Mouse (Mus musculus) lung, postnatal 0 days (tissue): Measurements from ENCODE around the gene Bcl9. TPM values are rescaled to one million over a fixed set of nuclear protein-coding genes. Genes with fewer than 3 reads are reported as not detected.

Source experiments
- ATAC-seq: fragments of 200-750 bp; cut with Nextera tagmentation; 2 replicates; pipeline ENCODE4 v1.8.0; 2017; ENCODE audit warnings: moderate library complexity
- DNase-seq: peaks from one replicate; pipeline ENCODE4 v3.0.0-alpha.2; 2016; ENCODE audit warnings: low spot score
- H3K27ac ChIP-seq: fragments of 300-500 bp; sonication (generic); 2 replicates; pipeline ENCODE4 v1.5.1; 2014; ENCODE audit warnings: antibody characterized with exemption, mild to moderate bottlenecking, low read length, mixed read lengths
- H3K27me3 ChIP-seq: fragments of 300-500 bp; sonication (generic); replicated peaks from 2 replicates; pipeline ENCODE4 v1.6.1; 2014; ENCODE audit warnings: low read length, mixed read lengths; ENCODE audit not compliant: insufficient read depth
- H3K36me3 ChIP-seq: fragments of 300-500 bp; sonication (generic); 2 replicates; pipeline ENCODE4 v1.6.1; 2014; ENCODE audit warnings: low read length, mixed read lengths; ENCODE audit not compliant: insufficient read depth
- H3K4me1 ChIP-seq: fragments of 300-500 bp; sonication (generic); 2 replicates; pipeline ENCODE4 v1.6.1; 2014; ENCODE audit warnings: antibody characterized with exemption, low read depth, low read length, mixed read lengths; ENCODE audit not compliant: insufficient read depth
- H3K4me2 ChIP-seq: fragments of 300-500 bp; sonication (generic); replicated peaks from 2 replicates; pipeline ENCODE4 v1.6.1; 2014; ENCODE audit warnings: low read depth, mild to moderate bottlenecking, low read length, moderate library complexity, mixed read lengths
- H3K4me3 ChIP-seq: fragments of 300-500 bp; sonication (generic); 2 replicates; pipeline ENCODE4 v1.5.1; 2014; ENCODE audit warnings: low read depth, low read length
- H3K9ac ChIP-seq: fragments of 300-500 bp; sonication (generic); replicated peaks from 2 replicates; pipeline ENCODE4 v1.6.1; 2014; ENCODE audit warnings: low read depth, mild to moderate bottlenecking
- H3K9me3 ChIP-seq: fragments of 300-500 bp; sonication (generic); 2 replicates; pipeline ENCODE4 v1.6.1; 2016; ENCODE audit warnings: low read length, mixed read lengths
- CTCF ChIP-seq: IDR thresholded peaks from 2 replicates; pipeline ENCODE4 v1.5.1; 2016; ENCODE audit warnings: antibody characterized with exemption, mild to moderate bottlenecking
- EP300 ChIP-seq: IDR thresholded peaks from 2 replicates; pipeline ENCODE4 v1.6.1; 2016; ENCODE audit warnings: antibody characterized with exemption, mild to moderate bottlenecking, control low read depth
- WGBS: fragments of 180-500 bp; shearing (Covaris S2); extraction: QIAGEN DNeasy Blood & Tissue Kit; methylation state at CpG from one replicate; pipeline ENCODE4 v1.1.7; 2014; 5-methylcytosine and 5-hydroxymethylcytosine counted together
- polyA plus RNA-seq: library from polyadenylated mRNA; unstranded; fragments of >200 nt; fragmentation: Nextera tagmentation; extraction: Ambion mirVana; gene quantifications from 2 replicates; pipeline ENCODE4 v1.2.1, GENCODE M21; 2015

Gene Bcl9
- polyA plus RNA-seq, 1 experiment from 2014 or later: 27.1 TPM

GRCm38 (mm10) chr3:97203880-97204279, 93.8 kb downstream of the Bcl9 start:
- Histone ChIP-seq H3K9ac (no peak overlapping the region), H3K4me1 (no peaks in the 10 kb centered on the region), H3K27ac (no peak overlapping the region), H3K4me2 (no peak overlapping the region), H3K36me3 (0 out of 2 replicates have a peak, but pooled peaks cover 14% of the 10 kb centered on the region), H3K27me3 (no peaks in the 10 kb centered on the region), H3K4me3 (no peak overlapping the region), H3K9me3 (no peaks in the 10 kb centered on the region)
- TF ChIP-seq EP300 (no peak), CTCF (no peak)
- DNase-seq (no peak), ATAC-seq (peak; percentile 10; the same call in 1 of the 2 replicates)
- WGBS: 51% methylated on average over 14 of the region's 14 CpGs

- Histone ChIP-seq H3K36me3 (0 out of 2 replicates have a peak, but pooled peaks cover 9% of the 10 kb centered on the region), H3K9ac (no peak overlapping the region), H3K4me1 (no peaks in the 10 kb centered on the region), H3K9me3 (no peaks in the 10 kb centered on the region), H3K27me3 (no peaks in the 10 kb centered on the region), H3K27ac (no peak overlapping the region), H3K4me2 (no peak overlapping the region), H3K4me3 (no peak overlapping the region)
- 33% methylated on average over 5 of the region's 5 CpGs for WGBS
- TF ChIP-seq CTCF (peak; percentile 95), EP300 (no peak)
- peak; percentile 44 for ATAC-seq
- DNase-seq: peak; percentile 76
Measured at GRCm38 (mm10) chr3:97201943-97202342, 95.8 kb downstream of the Bcl9 start.

- no peak overlapping the region for H3K27ac ChIP-seq
- TF ChIP-seq CTCF: no peak
- TF ChIP-seq EP300: no peak
- H3K9me3 ChIP-seq: no peaks in the 10 kb centered on the region
- H3K36me3 ChIP-seq: no peaks in the 10 kb centered on the region
- H3K4me1 ChIP-seq: no peaks in the 10 kb centered on the region
- no peak for ATAC-seq
- no peak overlapping the region for H3K9ac ChIP-seq
- H3K4me2 ChIP-seq: no peak overlapping the region
- no peak for DNase-seq
- 37% methylated on average over 4 of the region's 4 CpGs for WGBS
- no peak overlapping the region for H3K4me3 ChIP-seq
- H3K27me3 ChIP-seq: no peaks in the 10 kb centered on the region
Measured at GRCm38 (mm10) chr3:97199261-97199660, 98.5 kb downstream of the Bcl9 start.

- Histone ChIP-seq H3K4me2 (no peak overlapping the region), H3K27ac (no peak overlapping the region), H3K36me3 (no peaks in the 10 kb centered on the region), H3K9ac (no peak overlapping the region), H3K9me3 (no peaks in the 10 kb centered on the region), H3K27me3 (no peaks in the 10 kb centered on the region), H3K4me3 (no peak overlapping the region), H3K4me1 (no peaks in the 10 kb centered on the region)
- DNase-seq (no peak), ATAC-seq (no peak)
- 82% methylated on average over 8 of the region's 8 CpGs for WGBS
- TF ChIP-seq CTCF: no peak
Measured at GRCm38 (mm10) chr3:97196571-97196970, 101.1 kb downstream of the Bcl9 start.

GRCm38 (mm10) chr3:97185098-97185860, 112.4 kb downstream of the Bcl9 start:
- H3K9me3 ChIP-seq: no peaks in the 10 kb centered on the region
- 37% methylated on average over 10 of the region's 10 CpGs for WGBS
- H3K36me3 ChIP-seq: no peaks in the 10 kb centered on the region
- TF ChIP-seq EP300 (no peak), CTCF (peak; percentile 95)
- H3K4me3 ChIP-seq: no peak overlapping the region
- no peak overlapping the region for H3K9ac ChIP-seq
- H3K4me2 ChIP-seq: no peak overlapping the region
- H3K4me1 ChIP-seq: no peaks in the 10 kb centered on the region
- no peak overlapping the region for H3K27ac ChIP-seq
- peak; percentile 50; the same call in 1 of the 2 replicates for ATAC-seq
- H3K27me3 ChIP-seq: no peaks in the 10 kb centered on the region
- peak; percentile 88 for DNase-seq

GRCm38 (mm10) chr3:97183810-97184209, 113.9 kb downstream of the Bcl9 start:
- 38% methylated on average over 3 of the region's 3 CpGs for WGBS
- TF ChIP-seq CTCF (peak; percentile 66), EP300 (no peak)
- DNase-seq (peak; percentile 42), ATAC-seq (no peak)
- H3K4me1 ChIP-seq: no peaks in the 10 kb centered on the region
- no peak overlapping the region for H3K9ac ChIP-seq
- no peak overlapping the region for H3K4me2 ChIP-seq
- no peaks in the 10 kb centered on the region for H3K27me3 ChIP-seq
- H3K9me3 ChIP-seq: no peaks in the 10 kb centered on the region
- no peak overlapping the region for H3K27ac ChIP-seq
- no peaks in the 10 kb centered on the region for H3K36me3 ChIP-seq
- H3K4me3 ChIP-seq: no peak overlapping the region
